Mouse (Mus musculus) brain, embryonic 14.5 days (tissue): Measurements from ENCODE around the gene Ppp1r21.

Experiments
- CTCF ChIP-seq: fragments of 200-500 bp; IDR thresholded peaks from 2 replicates; pipeline ENCODE4 v1.5.1; 2012; ENCODE audit warnings: inconsistent platforms, mild to moderate bottlenecking, moderate library complexity, borderline replicate concordance; ENCODE audit not compliant: insufficient read depth, insufficient read length; ENCODE audit errors: extremely low read depth
- POLR2A ChIP-seq: fragments of 200-500 bp; IDR thresholded peaks from 2 replicates; pipeline ENCODE4 v1.6.1; 2012; ENCODE audit warnings: mild to moderate bottlenecking, inconsistent platforms, borderline replicate concordance; ENCODE audit not compliant: poor library complexity, insufficient read depth, insufficient read length, severe bottlenecking; ENCODE audit errors: extremely low read depth

GRCm38 (mm10) chr17:88481062-88481461 lies 48.9 kb upstream of the Ppp1r21 start:
- no peak for TF ChIP-seq CTCF
- no peak for TF ChIP-seq POLR2A
